ENCODE assay signal across 9 mouse cellular contexts in the genomic region with DNA sequence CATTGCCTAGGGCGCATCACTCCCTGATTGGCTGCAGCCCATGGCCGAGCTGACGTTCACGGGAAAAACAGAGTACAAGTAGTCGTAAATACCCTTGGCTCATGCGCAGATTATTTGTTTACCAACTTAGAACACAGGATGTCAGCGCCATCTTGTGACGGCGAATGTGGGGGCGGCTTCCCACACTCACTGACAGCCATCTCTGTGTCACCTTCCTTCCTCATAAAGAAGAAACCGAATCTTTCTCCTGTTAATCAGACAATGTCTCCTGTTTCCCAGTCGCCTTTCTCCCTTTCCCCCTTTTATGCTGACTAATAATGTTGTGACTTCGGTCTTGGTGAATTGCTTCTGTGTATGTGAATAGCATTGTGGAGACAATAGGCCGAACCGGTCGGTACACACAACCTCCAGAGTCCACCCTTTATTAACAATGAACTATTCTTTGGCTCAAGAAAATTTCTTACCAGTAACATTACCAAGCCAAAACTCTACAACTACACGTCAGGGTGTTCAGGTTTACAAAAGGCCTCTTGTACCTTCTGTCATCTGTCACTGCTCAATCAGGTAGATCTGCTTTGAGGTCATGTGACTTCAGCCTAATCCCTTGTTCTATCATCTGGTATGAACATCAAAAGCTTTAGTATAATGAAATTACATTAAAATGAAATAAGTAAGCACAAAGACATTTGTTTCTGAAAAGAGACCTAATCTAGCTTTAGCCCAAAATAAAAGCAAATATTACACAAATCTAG. TPM values are rescaled to one million over a fixed set of nuclear protein-coding genes. Genes with fewer than 3 reads are reported as not detected.
DNase-seq lines count a peak whose midpoint lies in the region; ATAC-seq lines count a peak whose summit lies in the region.
"Had no signal": no experiment of that assay in that cellular context is flagged by ENCODE, and none has a peak within 500 bp of the region (broad histone marks: within the 10 kb centered on the region; RNA-seq: fewer than 3 reads in every experiment).

No protein-coding gene starts in this region.

- peaks cover 3% of the 10 kb centered on the region for H3K4me1 ChIP-seq in brown adipose tissue, adult 24 weeks (ENCODE audit: control insufficient read depth, insufficient read depth, insufficient read length, low read length)
- no peaks in the 10 kb centered on the region for H3K4me1 ChIP-seq in intestine, embryonic 14.5 days (replicated peaks; ENCODE audit: control insufficient read depth, insufficient read depth, low read length)
- H3K4me1 ChIP-seq in liver, embryonic 12.5 days: no peaks in the 10 kb centered on the region
- H3K4me1 ChIP-seq in neural tube, embryonic 12.5 days: no peaks in the 10 kb centered on the region
- H3K4me1 ChIP-seq: lung, embryonic 15.5 days had no signal

- H3K4me2 ChIP-seq in intestine, embryonic 14.5 days (ENCODE audit: low read length): 0 out of 2 replicates have a peak overlapping the region, but pooled peaks have one; percentile 18
- H3K4me2 ChIP-seq in liver, embryonic 12.5 days: peak overlapping the region; percentile 53
- H3K4me2 ChIP-seq in neural tube, embryonic 12.5 days (replicated peaks): peak overlapping the region; percentile 31; the same call in 1 of the 2 replicates
- H3K4me2 ChIP-seq: lung, embryonic 15.5 days had no signal

- intact Hi-C loops in left cerebral cortex, postnatal 25 days (cut with DNase I): no loop called here
- intact Hi-C loops in left cerebral cortex, postnatal 10 days (cut with DNase I): no loop called here

- H3K9me3 ChIP-seq in intestine, embryonic 14.5 days (ENCODE audit: control insufficient read depth, low read length): no peaks in the 10 kb centered on the region
- H3K9me3 ChIP-seq in liver, embryonic 12.5 days (replicated peaks): no peaks in the 10 kb centered on the region
- no peaks in the 10 kb centered on the region for H3K9me3 ChIP-seq in neural tube, embryonic 12.5 days
- H3K9me3 ChIP-seq: lung, embryonic 15.5 days had no signal

- WGBS in intestine, embryonic 14.5 days: 57% methylated on average over 11 of the region's 17 CpGs
- WGBS in liver, embryonic 12.5 days (ENCODE audit: insufficient replicate concordance): 61% methylated on average over 11 of the region's 17 CpGs
- WGBS in neural tube, embryonic 12.5 days: 55% methylated on average over 12 of the region's 17 CpGs

- no peak overlapping the region for H3K9ac ChIP-seq in intestine, embryonic 14.5 days (ENCODE audit: low read length)
- H3K9ac ChIP-seq in liver, embryonic 12.5 days: peak overlapping the region; percentile 41; the same call in 1 of the 2 replicates
- H3K9ac ChIP-seq in neural tube, embryonic 12.5 days: no peak overlapping the region
- H3K9ac ChIP-seq: lung, embryonic 15.5 days had no signal

- DNase-seq in left cerebral cortex, postnatal 25 days (ENCODE audit: low spot score in 2 of 2): peak; percentile 17 to 47
- DNase-seq in left cerebral cortex, postnatal 10 days (ENCODE audit: extremely low spot score in 1 of 2, low spot score in 2 of 2): no peak
- DNase-seq in frontal cortex, postnatal 36 days (ENCODE audit: low spot score in 2 of 2): peak; percentile 28 to 53
- DNase-seq in intestine, embryonic 14.5 days (ENCODE audit: low spot score): no peak
- no peak for DNase-seq in urinary bladder, adult 2 months (ENCODE audit: low spot score)

- peak overlapping the region; percentile 99 for H3K27ac ChIP-seq in brown adipose tissue, adult 24 weeks (replicated peaks; ENCODE audit: low read depth, low read length)
- no peak overlapping the region for H3K27ac ChIP-seq in intestine, embryonic 14.5 days (ENCODE audit: low read depth)
- H3K27ac ChIP-seq in liver, embryonic 12.5 days: peak overlapping the region; percentile 78
- no peak overlapping the region for H3K27ac ChIP-seq in neural tube, embryonic 12.5 days
- H3K27ac ChIP-seq: lung, embryonic 15.5 days had no signal

- H3K4me3 ChIP-seq in brown adipose tissue, adult 24 weeks (ENCODE audit: insufficient read depth, low read depth, low read length): peak overlapping the region; percentile 54
- H3K4me3 ChIP-seq in intestine, embryonic 14.5 days (ENCODE audit: low read depth, low read length): 0 out of 2 replicates have a peak overlapping the region, but pooled peaks have one; percentile 17
- H3K4me3 ChIP-seq in liver, embryonic 12.5 days: peak overlapping the region; percentile 32
- H3K4me3 ChIP-seq in neural tube, embryonic 12.5 days: no peak overlapping the region
- H3K4me3 ChIP-seq: lung, embryonic 15.5 days had no signal

- no peaks in the 10 kb centered on the region for H3K27me3 ChIP-seq in intestine, embryonic 14.5 days (replicated peaks; ENCODE audit: control insufficient read depth, insufficient read depth, low read length)
- no peaks in the 10 kb centered on the region for H3K27me3 ChIP-seq in liver, embryonic 12.5 days (replicated peaks)
- H3K27me3 ChIP-seq in neural tube, embryonic 12.5 days (replicated peaks): no peaks in the 10 kb centered on the region
- H3K27me3 ChIP-seq: lung, embryonic 15.5 days had no signal

- peak; percentile 43; the same call in 1 of the 2 replicates for ATAC-seq in intestine, embryonic 14.5 days (replicated peaks; ENCODE audit: low FRiP score, low TSS enrichment, low read depth)
- peak; percentile 73 for ATAC-seq in liver, embryonic 12.5 days
- peak; percentile 72 for ATAC-seq in neural tube, embryonic 12.5 days (ENCODE audit: low FRiP score, low read depth)

- H3K36me3 ChIP-seq in intestine, embryonic 14.5 days (ENCODE audit: control insufficient read depth, insufficient read depth, low read length): no peaks in the 10 kb centered on the region
- H3K36me3 ChIP-seq in liver, embryonic 12.5 days: no peaks in the 10 kb centered on the region
- no peaks in the 10 kb centered on the region for H3K36me3 ChIP-seq in neural tube, embryonic 12.5 days
- H3K36me3 ChIP-seq: lung, embryonic 15.5 days had no signal

RNA-seq across cellular contexts. Expression of a gene that starts 22.6 kb away (rescaled TPM):
- 1 to 10 TPM; 1.2 to 1.8 TPM for total RNA-seq in left cerebral cortex, postnatal 25 days (2021)
- total RNA-seq in left cerebral cortex, postnatal 10 days (2021): 1 to 10 TPM; 1.2 to 2.6 TPM
- polyA plus RNA-seq in brown adipose tissue, adult 24 weeks (2012; ENCODE audit: insufficient read depth, insufficient read length, missing spikeins): 0.36 TPM in 1 of 2 replicates, not detected in the other
- 24.0 and 25.6 TPM in 2 replicates for polyA plus RNA-seq in intestine, embryonic 14.5 days (2014; fragmentation: Nextera tagmentation; extraction: Ambion mirVana)
- polyA plus RNA-seq in liver, embryonic 12.5 days (2016; fragmentation: Nextera tagmentation; extraction: Ambion mirVana): 6.2 and 7.1 TPM in 2 replicates
- polyA plus RNA-seq in neural tube, embryonic 12.5 days (2016; fragmentation: Nextera tagmentation; extraction: Ambion mirVana): 1.5 and 2.1 TPM in 2 replicates
- 13.9 and 14.9 TPM in 2 replicates for polyA plus RNA-seq in urinary bladder, adult 2 months (2012; rRNA removed)

RNA-seq across cellular contexts. Expression of a gene that starts 41.7 kb away (rescaled TPM):
- 10 to 100 TPM in 1 of 2 experiments, 1 to 10 TPM in 1; 9.2 to 10.6 TPM for total RNA-seq in left cerebral cortex, postnatal 25 days (2021)
- total RNA-seq in left cerebral cortex, postnatal 10 days (2021): 1 to 10 TPM; 9.5 to 9.6 TPM
- not detected in 2 replicates for polyA plus RNA-seq in brown adipose tissue, adult 24 weeks (2012; ENCODE audit: insufficient read depth, insufficient read length, missing spikeins)
- polyA plus RNA-seq in intestine, embryonic 14.5 days (2014; fragmentation: Nextera tagmentation; extraction: Ambion mirVana): 71.7 and 74.6 TPM in 2 replicates
- polyA plus RNA-seq in liver, embryonic 12.5 days (2016; fragmentation: Nextera tagmentation; extraction: Ambion mirVana): 6.7 and 6.9 TPM in 2 replicates
- polyA plus RNA-seq in neural tube, embryonic 12.5 days (2016; fragmentation: Nextera tagmentation; extraction: Ambion mirVana): 1.6 and 1.8 TPM in 2 replicates
- polyA plus RNA-seq in urinary bladder, adult 2 months (2012; rRNA removed): 10.0 and 11.1 TPM in 2 replicates

RNA-seq across cellular contexts. Expression of a gene that starts 56.6 kb away (rescaled TPM):
- 10 to 100 TPM; 88.7 to 89.7 TPM for total RNA-seq in left cerebral cortex, postnatal 25 days (2021)
- 100 to 1,000 TPM; 110 to 115 TPM for total RNA-seq in left cerebral cortex, postnatal 10 days (2021)
- polyA plus RNA-seq in brown adipose tissue, adult 24 weeks (2012; ENCODE audit: insufficient read depth, insufficient read length, missing spikeins): 91.5 and 104 TPM in 2 replicates
- 287 TPM in 2 replicates for polyA plus RNA-seq in intestine, embryonic 14.5 days (2014; fragmentation: Nextera tagmentation; extraction: Ambion mirVana)
- polyA plus RNA-seq in liver, embryonic 12.5 days (2016; fragmentation: Nextera tagmentation; extraction: Ambion mirVana): 216 and 222 TPM in 2 replicates
- polyA plus RNA-seq in neural tube, embryonic 12.5 days (2016; fragmentation: Nextera tagmentation; extraction: Ambion mirVana): 288 and 293 TPM in 2 replicates
- 122 and 135 TPM in 2 replicates for polyA plus RNA-seq in urinary bladder, adult 2 months (2012; rRNA removed)

RNA-seq across cellular contexts. Expression of a gene that starts 56.6 kb away (rescaled TPM):
- 10 to 100 TPM; 14.2 to 15.5 TPM for total RNA-seq in left cerebral cortex, postnatal 25 days (2021)
- total RNA-seq in left cerebral cortex, postnatal 10 days (2021): 10 to 100 TPM; 13.0 to 13.3 TPM
- 13.5 and 19.4 TPM in 2 replicates for polyA plus RNA-seq in brown adipose tissue, adult 24 weeks (2012; ENCODE audit: insufficient read depth, insufficient read length, missing spikeins)
- 20.3 TPM in 2 replicates for polyA plus RNA-seq in intestine, embryonic 14.5 days (2014; fragmentation: Nextera tagmentation; extraction: Ambion mirVana)
- polyA plus RNA-seq in liver, embryonic 12.5 days (2016; fragmentation: Nextera tagmentation; extraction: Ambion mirVana): 20.0 and 20.3 TPM in 2 replicates
- polyA plus RNA-seq in neural tube, embryonic 12.5 days (2016; fragmentation: Nextera tagmentation; extraction: Ambion mirVana): 20.9 and 24.0 TPM in 2 replicates
- 13.9 and 14.5 TPM in 2 replicates for polyA plus RNA-seq in urinary bladder, adult 2 months (2012; rRNA removed)

RNA-seq across cellular contexts. Expression of a gene that starts 57.2 kb away (rescaled TPM):
- total RNA-seq in left cerebral cortex, postnatal 25 days (2021): 10 to 100 TPM; 27.4 to 30.9 TPM
- 10 to 100 TPM; 23.2 to 29.3 TPM for total RNA-seq in left cerebral cortex, postnatal 10 days (2021)
- not detected in 2 replicates for polyA plus RNA-seq in brown adipose tissue, adult 24 weeks (2012; ENCODE audit: insufficient read depth, insufficient read length, missing spikeins)
- polyA plus RNA-seq in intestine, embryonic 14.5 days (2014; fragmentation: Nextera tagmentation; extraction: Ambion mirVana): 9.6 and 14.2 TPM in 2 replicates
- 17.8 and 17.9 TPM in 2 replicates for polyA plus RNA-seq in liver, embryonic 12.5 days (2016; fragmentation: Nextera tagmentation; extraction: Ambion mirVana)
- 21.6 and 23.0 TPM in 2 replicates for polyA plus RNA-seq in neural tube, embryonic 12.5 days (2016; fragmentation: Nextera tagmentation; extraction: Ambion mirVana)
- 8.3 and 8.7 TPM in 2 replicates for polyA plus RNA-seq in urinary bladder, adult 2 months (2012; rRNA removed)

Comparison
In these comparisons a context has a peak if more than half of its experiments do, and no peak if none do; other contexts are left out.
1. DNase-seq: peak in left cerebral cortex, postnatal 25 days (2 of 2) and frontal cortex, postnatal 36 days (2 of 2); none in left cerebral cortex, postnatal 10 days (0 of 2), intestine, embryonic 14.5 days (single experiment) and urinary bladder, adult 2 months (single experiment).
2. H3K27ac ChIP-seq: peak in brown adipose tissue, adult 24 weeks (single experiment) and liver, embryonic 12.5 days (single experiment); none in intestine, embryonic 14.5 days (single experiment) and neural tube, embryonic 12.5 days (single experiment).
3. Peak in every context shown above with its lines, with median percentiles within 50 percentile points of each other: ATAC-seq and H3K4me2 ChIP-seq.